Mouse (Mus musculus) MEL (cell line): ENCODE results near the gene Stard7. TPM values are rescaled to one million over a fixed set of nuclear protein-coding genes. Genes with fewer than 3 reads are reported as not detected.

Experiments
- polyA plus RNA-seq, 2 experiments: library from polyadenylated mRNA; stranded (reverse) in 1 of 2; unstranded in 1 of 2; fragments of >175 nt in 1 of 2; fragments of >200 nt in 1 of 2; gene quantifications; 2 replicates each; pipeline versions ENCODE4 v1.2.1 to v1.2.4; 2012; ENCODE audit warnings: low replicate concordance in 2 of 2, low read depth in 1 of 2; ENCODE audit not compliant: insufficient read length in 2 of 2, insufficient read depth in 1 of 2, missing spikeins in 1 of 2
- total RNA-seq: library from RNA; depleted of rRNA; stranded (reverse); fragments of 300-350 nt; gene quantifications from 2 replicates; pipeline ENCODE4 v1.2.3, GENCODE M21; 2012; rRNA removed

The Stard7 gene
- total and polyA plus RNA-seq, 3 experiments, result 87.7 to 134 (median 87.9) TPM

Other genes starting within 250 kb of the Stard7 start
- 22.7 and 23.7 TPM in 2 replicates for gene Blvra, start 199.6 kb upstream of the Stard7 start, total RNA-seq
- gene Blvra, start 199.6 kb upstream of the Stard7 start, polyA plus RNA-seq, result 10 to 100 TPM in 1 of 2 experiments, not detected in 1; 18.7 TPM
- 37.5 and 41.5 TPM in 2 replicates for gene Ncaph, start 136.3 kb upstream of the Stard7 start, total RNA-seq
- 10 to 100 TPM in 1 of 2 experiments, not detected in 1; 49.4 TPM for gene Ncaph, start 136.3 kb upstream of the Stard7 start, polyA plus RNA-seq
- 20.6 and 22.7 TPM in 2 replicates for gene Itpripl1, start 126.8 kb upstream of the Stard7 start, total RNA-seq
- gene Itpripl1, start 126.8 kb upstream of the Stard7 start, polyA plus RNA-seq, result 10 to 100 TPM in 1 of 2 experiments, not detected in 1; 27.3 TPM
- gene 1810024B03Rik, start 61.9 kb upstream of the Stard7 start, total RNA-seq, result 1.2 and 1.5 TPM in 2 replicates
- 1 to 10 TPM in 1 of 2 experiments, not detected in 1; 1.9 TPM for gene 1810024B03Rik, start 61.9 kb upstream of the Stard7 start, polyA plus RNA-seq
- 114 and 122 TPM in 2 replicates for gene Snrnp200, start 61.8 kb upstream of the Stard7 start, total RNA-seq
- 100 to 1,000 TPM in 1 of 2 experiments, 10 to 100 TPM in 1; 67.5 to 137 TPM for gene Snrnp200, start 61.8 kb upstream of the Stard7 start, polyA plus RNA-seq
- gene Ciao1, start 22.4 kb upstream of the Stard7 start, total RNA-seq, result 77.8 and 86.3 TPM in 2 replicates
- gene Ciao1, start 22.4 kb upstream of the Stard7 start, polyA plus RNA-seq, result 10 to 100 TPM in 1 of 2 experiments, not detected in 1; 83.8 TPM
- gene Tmem127, start 22.3 kb upstream of the Stard7 start, total RNA-seq, result 8.3 and 10.3 TPM in 2 replicates
- 10 to 100 TPM in 1 of 2 experiments, not detected in 1; 16.6 TPM for gene Tmem127, start 22.3 kb upstream of the Stard7 start, polyA plus RNA-seq
- gene Dusp2, start 65.9 kb downstream of the Stard7 start, total RNA-seq, result 6.5 and 10.4 TPM in 2 replicates
- 10 to 100 TPM in 1 of 2 experiments, not detected in 1; 11.6 TPM for gene Dusp2, start 65.9 kb downstream of the Stard7 start, polyA plus RNA-seq
- not detected in 2 replicates for gene Astl, start 68.4 kb downstream of the Stard7 start, total RNA-seq
- not detected for gene Astl, start 68.4 kb downstream of the Stard7 start, polyA plus RNA-seq
- not detected in 2 replicates for gene Adra2b, start 93.0 kb downstream of the Stard7 start, total RNA-seq
- gene Adra2b, start 93.0 kb downstream of the Stard7 start, polyA plus RNA-seq, result not detected
- gene Gpat2, start 155.0 kb downstream of the Stard7 start, total RNA-seq, result not detected in 2 replicates
- gene Gpat2, start 155.0 kb downstream of the Stard7 start, polyA plus RNA-seq, result under 1 TPM in 1 of 2 experiments, not detected in 1; 0.07 TPM
- 7.2 and 8.2 TPM in 2 replicates for gene Fahd2a, start 174.3 kb downstream of the Stard7 start, total RNA-seq
- gene Fahd2a, start 174.3 kb downstream of the Stard7 start, polyA plus RNA-seq, result 1 to 10 TPM in 1 of 2 experiments, not detected in 1; 6.8 TPM